25 mouse cellular contexts compared by ENCODE assay signal in genomic region chr15:62114815-62115214, GRCm38 (mm10).
A peak's percentile ranks its signal among the peaks of the same experiment; 100 is the strongest.
DNase-seq lines count a peak whose midpoint lies in the region; ATAC-seq and TF ChIP-seq lines count a peak whose summit lies in the region.
"Had no signal": no experiment of that assay in that cellular context is flagged by ENCODE, and none has a peak within 500 bp of the region (broad histone marks: within the 10 kb centered on the region; RNA-seq: fewer than 3 reads in every experiment).

No protein-coding gene starts in this region.

- 43% methylated on average over 4 of the region's 4 CpGs for WGBS in heart, embryonic 12.5 days
- WGBS in liver, adult 2 months = 4% methylated on average over 4 of the region's 4 CpGs
- WGBS in liver, embryonic 11.5 days = 72% methylated on average over 4 of the region's 4 CpGs

- peaks cover 3% of the 10 kb centered on the region; the same call in 1 of the 2 replicates for H3K79me2 ChIP-seq in liver, adult 2 months (ENCODE audit: control insufficient read depth, insufficient read depth, low read length)

- no peaks in the 10 kb centered on the region for H3K9me3 ChIP-seq in heart, embryonic 12.5 days (replicated peaks)
- no peaks in the 10 kb centered on the region for H3K9me3 ChIP-seq in liver, embryonic 11.5 days (ENCODE audit: control insufficient read depth, low read length)
- H3K9me3 ChIP-seq: embryonic facial prominence, embryonic 12.5 days; forebrain, embryonic 15.5 days; hindbrain, embryonic 10.5 days had no signal

- no peak for TF ChIP-seq CTCF in liver, adult 2 months (IDR thresholded peaks at IDR 0.05; ENCODE audit: low read depth, low read length)

- H3K4me1 ChIP-seq in heart, embryonic 12.5 days (replicated peaks) = peaks cover 29% of the 10 kb centered on the region
- peaks cover 17% of the 10 kb centered on the region for H3K4me1 ChIP-seq in liver, adult 2 months (ENCODE audit: control insufficient read depth, insufficient read depth, low read length)
- H3K4me1 ChIP-seq in liver, embryonic 11.5 days (replicated peaks; ENCODE audit: control insufficient read depth, insufficient read depth, low read length) = peaks cover 52% of the 10 kb centered on the region
- H3K4me1 ChIP-seq: forebrain, embryonic 15.5 days had no signal

- no peaks in the 10 kb centered on the region for H3K27me3 ChIP-seq in heart, embryonic 12.5 days (replicated peaks)
- H3K27me3 ChIP-seq in liver, adult 2 months (ENCODE audit: control insufficient read depth, insufficient read depth, low read length) = no peaks in the 10 kb centered on the region
- H3K27me3 ChIP-seq in liver, embryonic 11.5 days (replicated peaks; ENCODE audit: control insufficient read depth, insufficient read depth, low read length) = no peaks in the 10 kb centered on the region
- H3K27me3 ChIP-seq: embryonic facial prominence, embryonic 12.5 days; forebrain, embryonic 15.5 days; Patski had no signal

- H3K4me3 ChIP-seq in heart, embryonic 12.5 days = no peak overlapping the region
- H3K4me3 ChIP-seq in liver, adult 2 months (ENCODE audit: insufficient read depth, low read depth, low read length) = no peak overlapping the region
- H3K4me3 ChIP-seq in liver, embryonic 11.5 days (ENCODE audit: low read depth, low read length) = no peak overlapping the region
- H3K4me3 ChIP-seq: embryonic facial prominence, embryonic 12.5 days; forebrain, embryonic 15.5 days; hindbrain, embryonic 10.5 days; layer of hippocampus, adult 2 months; myocyte had no signal

- H3K36me3 ChIP-seq in heart, embryonic 12.5 days = no peaks in the 10 kb centered on the region
- H3K36me3 ChIP-seq in liver, adult 2 months (ENCODE audit: control insufficient read depth, insufficient read depth, low read length) = no peaks in the 10 kb centered on the region
- H3K36me3 ChIP-seq in liver, embryonic 11.5 days (ENCODE audit: control insufficient read depth, insufficient read depth, low read length) = no peaks in the 10 kb centered on the region
- H3K36me3 ChIP-seq: embryonic facial prominence, embryonic 12.5 days; forebrain, embryonic 15.5 days; hindbrain, embryonic 10.5 days had no signal

- no peak for TF ChIP-seq POLR2A in liver, adult 2 months (IDR thresholded peaks at IDR 0.05; ENCODE audit: extremely low read depth, insufficient read depth, low read length)

- no peak overlapping the region for H3K4me2 ChIP-seq in heart, embryonic 12.5 days
- no peak overlapping the region for H3K4me2 ChIP-seq in liver, embryonic 11.5 days
- H3K4me2 ChIP-seq: embryonic facial prominence, embryonic 12.5 days; forebrain, embryonic 15.5 days; heart, embryonic 11.5 days had no signal

- intact Hi-C loops in gastrocnemius, postnatal 36 days (cut with DNase I) = no loop called here

- ATAC-seq in heart, embryonic 12.5 days (ENCODE audit: insufficient number of reproducible peaks, low FRiP score) = peak; percentile 44; the same call in 1 of the 2 replicates
- no peak for ATAC-seq in liver, embryonic 11.5 days (replicated peaks; ENCODE audit: low FRiP score)
- ATAC-seq: CD4-positive, CD25-positive, alpha-beta regulatory T cell, adult 4 months; forebrain, embryonic 15.5 days; hindbrain, postnatal 0 days; lung, postnatal 0 days; Patski had no signal

- no peak overlapping the region for H3K9ac ChIP-seq in heart, embryonic 12.5 days
- H3K9ac ChIP-seq in liver, adult 2 months (ENCODE audit: low read depth, low read length) = no peak overlapping the region
- no peak overlapping the region for H3K9ac ChIP-seq in liver, embryonic 11.5 days (ENCODE audit: low read depth, low read length)
- H3K9ac ChIP-seq: embryonic facial prominence, embryonic 12.5 days; forebrain, embryonic 15.5 days; liver, embryonic 14.5 days had no signal

- peak overlapping the region; percentile 2; the same call in 1 of the 2 replicates for H3K27ac ChIP-seq in heart, embryonic 12.5 days (ENCODE audit: poor library complexity, severe bottlenecking)
- no peak overlapping the region for H3K27ac ChIP-seq in liver, adult 2 months (replicated peaks; ENCODE audit: insufficient read depth, low read depth, low read length)
- H3K27ac ChIP-seq in liver, embryonic 11.5 days (ENCODE audit: low read depth, low read length) = peak overlapping the region; percentile 8
- H3K27ac ChIP-seq: embryonic facial prominence, embryonic 12.5 days; forebrain, embryonic 15.5 days; hindbrain, embryonic 10.5 days; hindbrain, postnatal 0 days; layer of hippocampus, adult 2 months; liver, embryonic 14.5 days had no signal

- DNase-seq in heart, postnatal 4 days = no peak
- peak; percentile 85 for DNase-seq in liver, adult 2 months (ENCODE audit: extremely low read depth, low read depth, low spot score)
- DNase-seq in liver = no peak
- DNase-seq in liver, embryonic 11.5 days (ENCODE audit: low spot score) = no peak
- DNase-seq in layer of hippocampus, adult 11-12 months (ENCODE audit: low spot score) = no peak
- DNase-seq in cerebellum, adult 11 months = no peak
- no peak for DNase-seq in gastrocnemius, postnatal 36 days
- DNase-seq: adrenal gland, adult 8-10 months; cerebellum, adult 9-11 months; layer of hippocampus, postnatal 36 days; midbrain, embryonic 14.5 days; spleen, adult 18-20 months; thymus, postnatal 4 days had no signal
